Mouse (Mus musculus) cerebellum, adult 9-10 months (tissue): Measurements from ENCODE around the gene Fubp1.

ENCODE experiments used
- DNase-seq: peaks from one replicate; pipeline ENCODE4 v3.0.0; 2022

Fubp1 gene

DNA sequence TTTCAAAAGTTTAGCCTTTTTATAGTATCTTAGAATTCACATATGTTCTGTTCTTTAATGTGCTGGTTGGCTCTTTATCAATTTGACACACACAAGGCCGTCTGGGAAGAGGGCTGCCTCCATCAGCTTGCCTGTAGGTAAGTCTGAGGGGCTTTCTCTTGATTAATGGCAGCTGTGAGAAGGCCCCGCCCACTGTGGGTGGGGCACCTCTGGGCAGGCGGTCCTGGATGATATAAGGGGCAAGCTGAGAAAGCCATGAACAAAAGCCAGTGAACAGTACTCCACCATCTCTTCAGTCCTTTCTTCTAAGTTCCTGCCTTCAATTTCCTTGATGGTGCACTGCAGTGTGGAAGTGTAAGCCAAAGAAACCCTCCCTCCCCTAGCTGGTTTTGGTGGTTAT is 71.9 kb downstream of the Fubp1 start:
- no peak for DNase-seq

DNA sequence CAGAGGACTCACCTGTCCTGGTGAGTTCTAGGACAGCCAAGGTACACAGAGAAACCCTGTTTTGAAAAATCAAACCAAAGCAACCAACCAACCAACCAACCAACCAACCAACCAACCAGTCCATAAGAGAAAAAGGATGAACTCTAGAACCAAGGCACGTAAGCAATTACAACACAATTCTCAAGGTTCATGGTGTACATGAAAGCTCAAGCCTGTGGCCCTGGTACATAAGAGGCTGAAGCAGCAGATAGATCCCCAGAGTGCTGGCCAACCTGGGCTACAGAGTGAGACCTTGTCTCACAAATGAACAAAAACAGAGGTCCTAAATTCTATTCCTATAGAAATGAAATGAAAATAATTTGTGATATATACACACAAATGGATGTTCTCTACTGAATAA is 74.1 kb downstream of the Fubp1 start:
- DNase-seq = no peak

DNA sequence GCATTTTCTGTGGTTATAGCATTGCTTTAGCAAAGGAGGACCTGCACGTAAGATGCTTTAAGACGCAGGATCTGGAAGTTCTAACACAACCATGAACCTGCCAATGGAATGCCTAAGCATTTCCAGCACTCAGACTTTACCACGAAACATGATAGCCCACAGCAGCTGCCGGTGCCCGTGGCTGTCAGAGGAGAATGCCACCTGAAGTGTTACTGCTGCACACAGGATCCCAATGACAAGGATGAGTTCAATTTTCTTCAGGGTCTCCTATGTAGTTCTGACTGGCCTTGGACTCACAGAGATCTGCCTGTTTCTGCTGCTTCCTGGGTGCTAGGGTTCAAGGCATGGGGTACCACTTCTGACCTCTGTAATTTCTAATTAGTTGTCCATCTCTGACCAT is 74.5 kb downstream of the Fubp1 start:
- no peak for DNase-seq
